Mouse (Mus musculus): ENCODE measurements around the gene Ttc25. TPM values are rescaled to one million over a fixed set of nuclear protein-coding genes. Genes with fewer than 3 reads are reported as not detected.

The Ttc25 gene
- total RNA-seq, 1 experiment, result 3.4 TPM

DNA sequence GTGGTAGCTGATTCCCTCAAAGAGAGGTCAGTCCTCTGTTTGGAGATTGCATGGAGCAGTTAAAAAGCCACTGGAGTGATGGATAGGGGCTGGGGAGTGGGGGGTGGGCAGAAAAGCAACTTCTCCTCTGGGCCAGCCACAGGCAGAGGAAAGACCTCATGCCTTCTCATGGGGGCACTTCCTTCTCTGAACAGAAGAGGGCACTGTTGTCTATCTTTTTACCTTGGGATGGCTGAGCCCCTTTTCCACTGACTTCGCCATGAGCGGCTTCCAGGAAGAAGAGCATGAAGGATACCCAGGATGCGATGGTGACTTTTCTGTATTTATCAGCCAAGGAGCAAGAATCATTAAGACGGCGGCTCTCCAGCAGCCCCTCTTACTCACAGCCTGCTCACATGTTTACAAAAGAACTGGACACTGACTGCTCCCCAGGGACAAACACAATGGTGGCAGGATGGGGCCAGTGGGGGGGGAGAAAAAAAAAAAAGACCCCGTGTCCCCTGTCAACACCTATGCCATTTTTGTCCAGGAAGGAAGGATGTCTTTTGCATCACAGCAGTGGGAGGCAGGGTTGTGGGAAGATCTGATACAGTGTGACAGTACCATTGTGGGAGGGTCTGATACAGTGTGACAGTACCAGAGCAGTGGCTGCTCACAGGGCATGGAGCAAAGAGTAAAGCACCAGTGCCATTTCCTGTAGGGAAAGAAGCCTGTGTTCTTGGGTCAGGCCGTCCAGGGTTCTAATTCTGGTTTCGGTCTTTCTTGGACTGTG lies 25.2 kb downstream of the Ttc25 start:
- TF ChIP-seq MAFK (IDR thresholded peaks at IDR 0.05; ENCODE audit: insufficient read depth, low read depth, low read length) (no peak), ZC3H11A (IDR thresholded peaks at IDR 0.05; ENCODE audit: borderline replicate concordance, low read depth, low read length) (0 out of 2 replicates have a peak, but pooled peaks have one; percentile 8)
- Histone ChIP-seq H3K9me3 (ENCODE audit: control insufficient read depth, insufficient read depth, low read depth, low read length) (no peaks in the 10 kb centered on the region), H3K4me3 (ENCODE audit: insufficient read depth in 1 of 2, low read depth in 1 of 2, low read length in 2 of 2, poor library complexity in 1 of 2, severe bottlenecking in 1 of 2) (no peak overlapping the region), H3K4me1 (ENCODE audit: control insufficient read depth in 2 of 2, insufficient read depth in 2 of 2, low read length in 2 of 2, poor library complexity in 1 of 2) (peaks cover 0 to 3% of the 10 kb centered on the region in 2 experiments; a peak in 2 of 4 replicates), H3K27ac (ENCODE audit: insufficient read depth, low read depth, low read length, poor library complexity, severe bottlenecking) (no peak overlapping the region), H3K9ac (ENCODE audit: insufficient read depth, low read depth, low read length, poor library complexity, severe bottlenecking) (no peak overlapping the region), H3K36me3 (ENCODE audit: control insufficient read depth, insufficient read depth, low read length, poor library complexity, severe bottlenecking) (no peaks in the 10 kb centered on the region)
- DNase-seq (ENCODE audit: low read depth, low spot score), result peak; percentile 75
- in situ Hi-C loops (cut with MboI; ENCODE audit: low sequenced_read_pairs in 2 of 2, unreplicated experiment in 2 of 2), result loop anchor here in 1 of 2 experiments (5.0 kb wide), 1 partner anchor 127 kb away; no protein-coding TSS in a partner anchor

DNA sequence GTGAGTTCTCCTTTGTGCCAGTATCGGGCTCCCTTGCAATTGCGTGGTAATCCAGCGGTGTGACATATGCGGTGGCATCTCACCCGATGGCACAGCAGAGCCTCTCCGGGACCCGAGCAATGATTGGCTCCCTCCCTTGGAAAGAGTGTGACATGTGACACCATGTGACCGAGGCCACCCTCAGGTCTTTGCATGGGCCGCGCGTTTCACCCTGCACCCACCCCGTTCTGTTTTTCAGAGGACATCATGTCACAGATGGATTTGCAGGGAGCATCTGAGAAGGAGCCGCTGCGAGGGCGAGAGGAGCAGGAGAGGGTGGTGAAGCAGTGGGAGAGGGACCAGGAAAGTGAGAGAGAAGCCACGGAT lies 25.8 kb downstream of the Ttc25 start:
- in situ Hi-C loops (cut with MboI; ENCODE audit: low sequenced_read_pairs in 2 of 2, unreplicated experiment in 2 of 2), result loop anchor here in 1 of 2 experiments (5.0 kb wide), 1 partner anchor 126 kb away; no protein-coding TSS in a partner anchor
- Histone ChIP-seq H3K27ac (ENCODE audit: insufficient read depth, low read depth, low read length, poor library complexity, severe bottlenecking) (no peak overlapping the region), H3K4me1 (ENCODE audit: control insufficient read depth in 2 of 2, insufficient read depth in 2 of 2, low read length in 2 of 2, poor library complexity in 1 of 2) (peaks cover 0 to 4% of the 10 kb centered on the region in 2 experiments; a peak in 2 of 4 replicates), H3K36me3 (ENCODE audit: control insufficient read depth, insufficient read depth, low read length, poor library complexity, severe bottlenecking) (no peaks in the 10 kb centered on the region), H3K9me3 (ENCODE audit: control insufficient read depth, insufficient read depth, low read depth, low read length) (no peaks in the 10 kb centered on the region), H3K4me3 (ENCODE audit: insufficient read depth in 1 of 2, low read depth in 1 of 2, low read length in 2 of 2, poor library complexity in 1 of 2, severe bottlenecking in 1 of 2) (no peak overlapping the region), H3K9ac (ENCODE audit: insufficient read depth, low read depth, low read length, poor library complexity, severe bottlenecking) (no peak overlapping the region)
- DNase-seq (ENCODE audit: low read depth, low spot score), result no peak
- TF ChIP-seq ZNF384 (IDR thresholded peaks at IDR 0.05; ENCODE audit: low read depth, low read length) (no peak), MAFK (IDR thresholded peaks at IDR 0.05; ENCODE audit: insufficient read depth, low read depth, low read length) (no peak), CHD2 (IDR thresholded peaks at IDR 0.05; ENCODE audit: low read depth, low read length) (no peak), ZC3H11A (IDR thresholded peaks at IDR 0.05; ENCODE audit: borderline replicate concordance, low read depth, low read length) (no peak), HCFC1 (IDR thresholded peaks at IDR 0.05; ENCODE audit: borderline replicate concordance, insufficient read depth, low read length) (no peak)

DNA sequence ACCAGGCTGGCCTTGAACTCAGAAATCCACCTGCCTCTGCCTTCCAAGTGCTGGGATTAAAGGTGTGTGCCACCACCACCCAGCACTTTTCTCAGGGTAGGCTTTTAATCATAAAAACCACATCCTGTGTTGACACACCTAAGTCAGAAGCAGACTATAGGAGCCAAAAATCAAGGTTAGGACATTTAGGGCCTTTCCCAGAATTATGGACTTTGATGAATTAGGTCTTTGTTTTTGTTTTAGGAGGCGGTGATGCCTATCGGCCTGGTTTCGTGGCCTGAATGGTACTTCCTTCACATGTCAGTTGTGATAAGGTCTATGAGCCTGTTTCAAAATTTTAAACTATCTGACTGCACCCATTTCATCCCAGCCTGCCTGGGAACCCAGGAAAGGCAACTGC lies 28.8 kb downstream of the Ttc25 start:
- H3K27ac ChIP-seq (ENCODE audit: insufficient read depth, low read depth, low read length, poor library complexity, severe bottlenecking), result no peak overlapping the region

DNA sequence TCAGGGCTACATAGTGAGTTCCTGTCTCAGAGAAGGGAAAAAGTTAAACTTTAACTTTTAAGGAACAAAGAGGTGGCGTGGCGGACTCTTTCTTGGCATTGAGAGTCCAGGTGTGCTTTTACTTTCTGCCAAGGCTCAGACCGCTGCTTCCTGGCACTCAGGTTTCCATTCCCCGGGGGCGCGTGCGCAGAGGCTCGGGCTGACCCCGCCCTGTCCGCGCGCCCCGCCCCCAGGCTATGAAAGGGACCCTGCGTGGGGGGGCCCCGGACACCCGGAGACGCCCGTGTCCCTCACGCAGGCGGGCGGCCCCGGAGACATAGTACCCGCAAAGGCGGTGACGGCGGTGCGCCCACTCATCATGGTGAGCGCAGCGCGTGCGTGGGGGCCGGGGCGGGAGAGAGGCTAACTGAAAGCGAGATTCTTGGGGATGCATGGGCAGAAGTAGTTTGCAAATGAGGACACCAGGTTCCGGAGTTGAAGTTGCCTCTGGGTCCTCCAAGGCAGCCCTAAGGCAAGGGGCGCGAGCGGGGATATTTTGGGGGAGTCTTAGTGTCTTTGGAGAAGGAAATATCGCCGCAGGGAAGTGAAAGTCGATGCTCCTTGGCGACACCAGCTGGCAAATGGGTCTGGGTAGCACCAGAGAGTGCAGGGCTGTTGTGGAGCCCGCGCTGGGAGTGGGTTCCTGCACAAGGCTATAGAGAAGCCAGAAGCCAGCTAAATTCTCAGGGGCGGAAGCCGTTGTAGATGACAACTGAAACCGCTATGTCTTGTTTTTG lies 29.5 kb downstream of the Ttc25 start, which contains the start of gene Cnp:
TSS of gene Cnp (plus strand) at position 197 of the 776 bp plus-strand sequence.
- Histone ChIP-seq H3K4me1 (ENCODE audit: control insufficient read depth in 2 of 2, insufficient read depth in 2 of 2, low read length in 2 of 2, poor library complexity in 1 of 2) (peaks cover 0 to 8% of the 10 kb centered on the region in 2 experiments; a peak in 2 of 4 replicates), H3K36me3 (ENCODE audit: control insufficient read depth, insufficient read depth, low read length, poor library complexity, severe bottlenecking) (peaks cover 18% of the 10 kb centered on the region), H3K9me3 (ENCODE audit: control insufficient read depth, insufficient read depth, low read depth, low read length) (no peaks in the 10 kb centered on the region), H3K4me3 (ENCODE audit: insufficient read depth in 1 of 2, low read depth in 1 of 2, low read length in 2 of 2, poor library complexity in 1 of 2, severe bottlenecking in 1 of 2) (peak within 1 kb of the TSS; percentile 70 to 77), H3K9ac (ENCODE audit: insufficient read depth, low read depth, low read length, poor library complexity, severe bottlenecking) (peak within 1 kb of the TSS; percentile 57), H3K27ac (ENCODE audit: insufficient read depth, low read depth, low read length, poor library complexity, severe bottlenecking) (no peak within 1 kb of the TSS)
- DNase-seq (ENCODE audit: low read depth, low spot score), result peak; percentile 29
- TF ChIP-seq HCFC1 (IDR thresholded peaks at IDR 0.05; ENCODE audit: borderline replicate concordance, insufficient read depth, low read length), result no peak
- in situ Hi-C loops (cut with MboI; ENCODE audit: low sequenced_read_pairs in 2 of 2, unreplicated experiment in 2 of 2), result loop anchor here in 1 of 2 experiments (5.0 kb wide), 1 partner anchor 122 kb away; no protein-coding TSS in a partner anchor

More for the DNA sequence above, 28.8 kb downstream of the Ttc25 start:
- Histone ChIP-seq H3K9ac (ENCODE audit: insufficient read depth, low read depth, low read length, poor library complexity, severe bottlenecking) (no peak overlapping the region), H3K36me3 (ENCODE audit: control insufficient read depth, insufficient read depth, low read length, poor library complexity, severe bottlenecking) (peaks cover 11% of the 10 kb centered on the region), H3K9me3 (ENCODE audit: control insufficient read depth, insufficient read depth, low read depth, low read length) (no peaks in the 10 kb centered on the region), H3K4me3 (ENCODE audit: insufficient read depth in 1 of 2, low read depth in 1 of 2, low read length in 2 of 2, poor library complexity in 1 of 2, severe bottlenecking in 1 of 2) (peak overlapping the region; percentile 70 to 77; a peak in 2 of 4 replicates), H3K4me1 (ENCODE audit: control insufficient read depth in 2 of 2, insufficient read depth in 2 of 2, low read length in 2 of 2, poor library complexity in 1 of 2) (peaks cover 0 to 8% of the 10 kb centered on the region in 2 experiments; a peak in 2 of 4 replicates)
- in situ Hi-C loops (cut with MboI; ENCODE audit: low sequenced_read_pairs in 2 of 2, unreplicated experiment in 2 of 2), result loop anchor here in 1 of 2 experiments (5.0 kb wide), 1 partner anchor 123 kb away; no protein-coding TSS in a partner anchor
- TF ChIP-seq HCFC1 (IDR thresholded peaks at IDR 0.05; ENCODE audit: borderline replicate concordance, insufficient read depth, low read length) (no peak), MAFK (IDR thresholded peaks at IDR 0.05; ENCODE audit: insufficient read depth, low read depth, low read length) (no peak), ZC3H11A (IDR thresholded peaks at IDR 0.05; ENCODE audit: borderline replicate concordance, low read depth, low read length) (no peak), ZNF384 (IDR thresholded peaks at IDR 0.05; ENCODE audit: low read depth, low read length) (no peak), CHD2 (IDR thresholded peaks at IDR 0.05; ENCODE audit: low read depth, low read length) (no peak)
- DNase-seq (ENCODE audit: low read depth, low spot score), result no peak

Measured in ES-E14 (cell line).